Mouse (Mus musculus): ENCODE measurements around the gene Slc8b1. TPM values are rescaled to one million over a fixed set of nuclear protein-coding genes. Genes with fewer than 3 reads are reported as not detected.

The Slc8b1 gene
- polyA plus RNA-seq, 1 experiment from 2014 or later, result 3.0 TPM

Other genes starting within 250 kb of the Slc8b1 start
- gene Lhx5, start 79.5 kb upstream of the Slc8b1 start, polyA plus RNA-seq (2015; fragmentation: Nextera tagmentation; extraction: Ambion mirVana), result 42.0 and 46.0 TPM in 2 replicates
- 5.2 and 6.9 TPM in 2 replicates for gene Sdsl, start 38.4 kb upstream of the Slc8b1 start, polyA plus RNA-seq (2015; fragmentation: Nextera tagmentation; extraction: Ambion mirVana)
- not detected in 2 replicates for gene Sds, start 34.6 kb upstream of the Slc8b1 start, polyA plus RNA-seq (2015; fragmentation: Nextera tagmentation; extraction: Ambion mirVana)
- gene Plbd2, start 7.5 kb upstream of the Slc8b1 start, polyA plus RNA-seq (2015; fragmentation: Nextera tagmentation; extraction: Ambion mirVana), result 35.8 and 42.8 TPM in 2 replicates
- 22.4 and 22.5 TPM in 2 replicates for gene Tpcn1, start 77.5 kb downstream of the Slc8b1 start, polyA plus RNA-seq (2015; fragmentation: Nextera tagmentation; extraction: Ambion mirVana)
- 0.94 and 1.0 TPM in 2 replicates for gene Iqcd, start 77.8 kb downstream of the Slc8b1 start, polyA plus RNA-seq (2015; fragmentation: Nextera tagmentation; extraction: Ambion mirVana)
- gene Rita1, start 101.4 kb downstream of the Slc8b1 start, polyA plus RNA-seq (2015; fragmentation: Nextera tagmentation; extraction: Ambion mirVana), result 19.9 and 25.1 TPM in 2 replicates
- gene Ddx54, start 101.6 kb downstream of the Slc8b1 start, polyA plus RNA-seq (2015; fragmentation: Nextera tagmentation; extraction: Ambion mirVana), result 44.6 and 45.7 TPM in 2 replicates
- gene Cfap73, start 123.1 kb downstream of the Slc8b1 start, polyA plus RNA-seq (2015; fragmentation: Nextera tagmentation; extraction: Ambion mirVana), result not detected in 2 replicates
- 0.31 TPM in 1 of 2 replicates, not detected in the other for gene Rasal1, start 137.6 kb downstream of the Slc8b1 start, polyA plus RNA-seq (2015; fragmentation: Nextera tagmentation; extraction: Ambion mirVana)
- gene Dtx1, start 200.8 kb downstream of the Slc8b1 start, polyA plus RNA-seq (2015; fragmentation: Nextera tagmentation; extraction: Ambion mirVana), result 37.3 and 39.6 TPM in 2 replicates
- gene Oas2, start 238.7 kb downstream of the Slc8b1 start, polyA plus RNA-seq (2015; fragmentation: Nextera tagmentation; extraction: Ambion mirVana), result 0.19 and 0.43 TPM in 2 replicates